Mouse (Mus musculus) T-helper 1 cell (primary cell): ENCODE measurements around the gene Pacsin2.
"Not testable (repeated sequence)": the region's sequence is repeated elsewhere in the genome, so short reads cannot be mapped to it uniquely, and the experiment has no call there.

Experiments used
- in situ Hi-C: fragments of 300-600 bp; cut with MboI, MseI; formaldehyde crosslinking; loops from one replicate; pipeline ENCODE4 v1.15.1; 2025; ENCODE audit warnings: high pct_unique_total_duplicates

The Pacsin2 gene

GRCm38 (mm10) chr15:83479818-83480217 lies 15.4 kb upstream of the Pacsin2 start:
- in situ Hi-C loops: loop anchor here (10.0 kb wide), 1 partner anchor 105 kb away; no protein-coding TSS in a partner anchor

GRCm38 (mm10) chr15:83478096-83478495 lies 13.7 kb upstream of the Pacsin2 start:
- in situ Hi-C loops: no loop called here

GRCm38 (mm10) chr15:83476593-83477273 lies 12.3 kb upstream of the Pacsin2 start:
- in situ Hi-C loops: no loop called here

GRCm38 (mm10) chr15:83474466-83474836 lies 10.0 kb upstream of the Pacsin2 start:
- in situ Hi-C loops: no loop called here

- in situ Hi-C loops: no loop called here
These were observed 9.5 kb upstream of the Pacsin2 start for GRCm38 (mm10) chr15:83473832-83474465.

GRCm38 (mm10) chr15:83473251-83473650 lies 8.8 kb upstream of the Pacsin2 start:
- in situ Hi-C loops: no loop called here

DNA sequence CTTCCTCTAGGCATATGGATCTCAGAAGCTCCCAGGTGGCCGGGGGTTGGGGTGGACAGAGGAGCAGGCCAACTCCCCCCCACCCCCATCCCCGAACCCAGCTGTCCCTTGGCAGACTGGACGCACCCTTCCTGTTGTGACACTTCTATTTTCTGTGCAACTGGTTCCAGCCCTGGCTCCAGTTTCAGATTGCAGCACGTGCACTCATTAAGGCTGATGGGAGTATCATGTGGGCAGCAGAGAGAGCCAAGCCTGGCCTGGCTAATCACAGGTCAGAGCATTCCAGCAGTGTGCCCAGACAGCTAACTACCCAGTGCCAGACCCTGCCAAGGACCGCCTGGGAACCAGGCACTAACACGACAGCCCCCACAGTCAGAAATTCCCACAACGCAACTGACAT lies 7.1 kb upstream of the Pacsin2 start:
- in situ Hi-C loops: no loop called here

DNA sequence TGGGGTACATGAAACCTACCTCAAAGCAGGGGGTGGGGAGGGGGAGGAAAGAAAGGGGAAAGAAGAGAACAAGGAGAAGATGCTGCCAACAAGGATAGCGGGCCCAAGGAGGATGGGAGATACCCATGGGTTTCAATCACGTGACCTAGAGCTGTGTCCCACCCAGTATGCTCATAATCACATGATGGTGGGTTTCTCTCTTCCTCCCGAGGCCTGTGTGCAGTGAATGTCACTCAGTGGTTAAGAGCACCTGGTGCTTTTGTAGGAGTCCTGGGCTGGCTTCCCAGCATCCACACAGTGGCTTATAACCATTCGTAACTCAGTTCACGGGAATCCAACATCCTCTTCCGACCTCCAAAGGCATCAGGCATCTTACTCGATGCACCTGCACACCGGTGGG lies 6.0 kb upstream of the Pacsin2 start:
- in situ Hi-C loops: no loop called here

DNA sequence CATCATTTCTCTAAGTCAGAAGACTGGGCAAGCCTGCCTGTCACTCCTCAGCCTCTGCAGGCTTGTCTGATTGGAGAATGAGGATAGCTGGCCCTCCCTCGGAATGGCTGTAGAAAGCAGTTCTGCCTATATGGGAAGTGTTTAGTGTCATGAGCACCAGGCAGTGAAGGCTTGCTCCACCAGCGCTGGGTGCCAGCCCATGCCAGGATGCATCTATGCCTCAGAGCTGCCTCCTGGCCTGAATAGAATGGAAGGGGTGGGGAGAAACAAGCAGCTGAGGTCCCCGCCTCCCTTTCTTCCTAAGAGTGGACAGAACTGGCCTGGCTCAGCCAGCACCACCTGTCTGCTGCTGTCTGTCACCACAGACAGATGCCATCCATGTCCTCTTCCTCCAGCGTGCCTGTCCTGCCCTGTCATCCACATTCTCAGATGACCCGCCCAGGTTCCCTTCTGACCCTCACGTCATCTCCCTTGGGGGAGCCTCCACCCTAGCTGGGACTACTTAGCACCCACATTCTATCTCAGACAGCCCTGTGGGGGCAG lies 4.9 kb upstream of the Pacsin2 start:
- in situ Hi-C loops: no loop called here

- in situ Hi-C loops: no loop called here
These were observed 3.0 kb upstream of the Pacsin2 start for GRCm38 (mm10) chr15:83467232-83467966.

DNA sequence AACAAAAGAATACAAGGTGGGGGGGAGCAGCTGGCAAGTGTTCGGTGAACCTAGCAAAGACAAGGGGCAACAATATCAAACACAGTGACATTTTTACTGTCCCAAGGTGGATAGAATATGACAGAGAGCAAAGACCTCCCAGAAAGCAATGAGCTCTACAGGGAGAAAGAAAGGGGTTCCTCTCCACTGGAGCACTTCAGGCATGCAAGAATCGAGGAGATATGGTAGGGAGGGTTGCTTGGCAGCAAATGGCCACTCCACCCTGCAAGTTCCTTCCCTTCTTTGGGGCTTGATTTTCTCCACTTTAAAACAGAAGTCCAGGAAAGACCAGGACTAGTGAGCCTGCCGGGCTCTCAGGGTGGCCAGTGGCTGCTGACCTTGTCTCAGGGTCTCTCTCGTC lies 1.9 kb upstream of the Pacsin2 start:
- in situ Hi-C loops: no loop called here

- in situ Hi-C loops: no loop called here
These were observed 672 bp upstream of the Pacsin2 start for GRCm38 (mm10) chr15:83464905-83465650.

GRCm38 (mm10) chr15:83463369-83464082 lies 880 bp downstream of the Pacsin2 start:
- in situ Hi-C loops: no loop called here

- in situ Hi-C loops: not testable (repeated sequence)
These were observed 2.1 kb downstream of the Pacsin2 start for GRCm38 (mm10) chr15:83462349-83462748.

DNA sequence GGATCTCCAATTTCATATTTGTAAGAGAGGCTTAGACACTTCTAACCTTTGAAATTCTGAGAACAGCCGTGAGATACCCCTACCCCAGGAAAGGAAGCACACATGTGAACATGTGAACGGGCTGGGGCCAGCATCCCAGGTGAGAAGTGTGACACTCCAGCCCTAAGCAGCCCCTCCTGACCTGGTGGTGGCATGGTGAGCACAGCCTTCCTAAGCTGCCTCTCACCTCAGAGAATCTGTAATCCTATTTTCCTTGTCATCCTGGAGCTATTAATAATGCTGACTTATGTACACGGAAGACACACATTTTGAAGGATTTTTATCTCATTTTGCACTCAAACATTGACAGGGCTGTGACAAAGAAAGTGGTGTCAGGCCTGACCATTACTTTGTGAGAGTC lies 3.5 kb downstream of the Pacsin2 start:
- in situ Hi-C loops: no loop called here

DNA sequence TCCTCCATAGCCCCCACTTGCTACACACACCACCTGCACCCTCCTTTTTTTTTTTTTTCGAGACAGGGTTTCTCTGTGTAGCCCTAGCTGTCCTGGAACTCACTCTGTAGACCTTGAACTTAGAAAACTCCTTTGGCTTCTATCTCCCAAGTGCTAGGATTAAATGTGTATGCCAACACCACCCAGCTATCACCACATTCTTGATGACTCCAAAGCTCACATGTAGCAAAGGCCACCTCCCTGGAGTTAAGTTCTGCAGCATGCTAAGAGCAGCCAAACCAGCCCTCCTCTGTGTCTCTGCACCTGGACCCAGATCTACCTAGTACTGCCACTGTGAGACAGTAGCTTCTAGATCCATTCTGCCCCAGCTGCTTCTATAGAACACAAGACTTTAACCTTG lies 6.9 kb downstream of the Pacsin2 start:
- in situ Hi-C loops: no loop called here

- in situ Hi-C loops: no loop called here
These were observed 8.8 kb downstream of the Pacsin2 start for GRCm38 (mm10) chr15:83455637-83456036.

DNA sequence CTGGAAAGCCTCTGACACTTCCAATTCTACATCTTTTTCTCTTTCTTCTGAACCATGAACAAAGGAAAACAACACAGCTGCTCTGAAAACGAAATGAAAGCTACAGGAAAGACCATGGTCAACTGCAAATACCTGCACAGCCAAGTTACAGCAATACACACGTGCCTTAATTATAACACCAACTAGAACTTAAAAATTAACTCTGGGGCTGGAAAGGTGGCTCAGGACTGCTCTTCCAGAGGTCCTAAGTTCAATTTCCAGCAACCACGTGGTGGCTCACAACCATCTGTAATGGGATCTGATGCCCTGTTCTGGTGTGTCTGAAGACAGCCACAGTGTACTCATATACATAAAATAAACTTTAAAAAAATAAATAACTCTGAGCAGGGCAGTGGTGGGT lies 9.4 kb downstream of the Pacsin2 start:
- in situ Hi-C loops: no loop called here

- in situ Hi-C loops: no loop called here
These were observed 10.0 kb downstream of the Pacsin2 start for GRCm38 (mm10) chr15:83454419-83454818.

DNA sequence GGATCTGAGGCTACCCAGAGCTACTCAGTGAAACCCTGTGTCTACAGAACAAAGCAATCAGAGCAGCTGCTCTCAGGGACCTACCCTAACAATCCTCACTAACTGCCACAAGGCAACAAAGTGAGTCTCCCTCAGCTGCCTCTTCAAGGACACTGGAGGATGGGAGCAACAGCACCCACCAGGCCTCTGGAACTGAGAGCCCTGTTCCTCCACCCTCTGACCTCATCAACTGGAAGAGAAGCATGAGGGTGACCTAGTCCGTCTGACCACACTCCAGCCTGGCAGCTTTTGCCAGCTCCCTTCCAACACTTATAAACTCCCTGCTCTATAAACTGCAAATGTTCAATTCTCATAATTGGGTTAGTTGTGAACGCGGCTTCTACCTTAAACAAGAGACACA lies 10.5 kb downstream of the Pacsin2 start:
- in situ Hi-C loops: no loop called here

GRCm38 (mm10) chr15:83452219-83452760 lies 12.1 kb downstream of the Pacsin2 start:
- in situ Hi-C loops: no loop called here
